Mouse (Mus musculus) macrophage (primary cell): ENCODE measurements around the gene Ushbp1. TPM values are rescaled to one million over a fixed set of nuclear protein-coding genes. Genes with fewer than 3 reads are reported as not detected.

Experiments
- H3K27ac ChIP-seq: fragments of 350-480 bp; formaldehyde crosslinking; 2 replicates; pipeline ENCODE4 v1.9.0; 2021
- H3K36me3 ChIP-seq: fragments of 350-480 bp; formaldehyde crosslinking; 2 replicates; pipeline ENCODE4 v1.9.0; 2021; ENCODE audit errors: inconsistent target
- H3K4me3 ChIP-seq: fragments of 350-480 bp; formaldehyde crosslinking; 2 replicates; pipeline ENCODE4 v1.9.0; 2021; ENCODE audit errors: inconsistent target
- H3K79me2 ChIP-seq: fragments of 350-480 bp; formaldehyde crosslinking; 2 replicates; pipeline ENCODE4 v1.9.0; 2021; ENCODE audit errors: inconsistent target
- WGBS: methylation state at CpG from one replicate; pipeline ENCODE4 v1.1.7; 2026; ENCODE audit warnings: inconsistent platforms; ENCODE audit not compliant: missing documents; 5-methylcytosine and 5-hydroxymethylcytosine counted together
- polyA plus RNA-seq: library from polyadenylated mRNA; stranded (reverse); fragments of 250-400 nt; gene quantifications from 3 replicates; pipeline ENCODE4 v1.2.4, GENCODE M21; 2018; ENCODE audit warnings: inconsistent platforms

Gene Ushbp1
- polyA plus RNA-seq, 1 experiment from 2014 or later, result not detected

- H3K79me2 ChIP-seq, result no peaks in the 10 kb centered on the region
- no peak overlapping the region for H3K27ac ChIP-seq
- H3K4me3 ChIP-seq, result no peak overlapping the region
- WGBS, result 94% methylated on average over 10 of the region's 12 CpGs
- no peaks in the 10 kb centered on the region for H3K36me3 ChIP-seq
These were observed 12.2 kb downstream of the Ushbp1 start for GRCm38 (mm10) chr8:71383396-71383795.

- WGBS, result 8% methylated on average over 54 of the region's 80 CpGs
- H3K27ac ChIP-seq, result no peak overlapping the region
- no peaks in the 10 kb centered on the region for H3K36me3 ChIP-seq
- H3K4me3 ChIP-seq, result peak overlapping the region; percentile 35
- H3K79me2 ChIP-seq, result no peaks in the 10 kb centered on the region
These were observed 13.3 kb downstream of the Ushbp1 start for GRCm38 (mm10) chr8:71381971-71382961.

DNA sequence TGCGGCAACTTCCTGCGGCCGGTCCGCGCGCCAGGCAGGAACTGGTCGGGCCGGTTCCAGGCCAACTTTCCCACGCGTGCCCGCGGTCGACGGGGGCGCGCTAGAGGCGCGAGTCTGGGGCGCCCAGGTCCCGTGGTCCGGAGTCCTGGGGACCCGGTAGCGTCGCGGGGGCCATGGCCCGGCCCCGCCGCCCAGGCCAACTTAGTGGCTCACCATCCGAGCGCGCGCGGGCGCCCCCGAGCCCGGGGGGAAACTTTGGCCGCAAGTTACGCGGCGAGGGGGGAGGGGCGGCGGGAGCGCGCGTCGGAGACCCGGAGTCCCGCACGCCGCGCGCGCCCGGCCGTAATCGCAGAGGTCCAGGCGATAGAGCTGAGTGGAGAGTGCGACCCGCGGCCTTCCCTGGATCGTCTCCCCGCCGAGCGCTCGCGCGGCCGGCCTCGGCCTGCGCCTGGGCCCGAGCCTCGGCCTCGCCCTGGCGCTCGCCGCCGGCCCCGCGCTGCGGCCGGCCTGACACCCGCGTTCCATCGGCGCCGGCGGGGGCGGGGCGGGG, 14.1 kb downstream of the Ushbp1 start, which contains the start of gene Nr2f6:
TSS of gene Nr2f6 (minus strand) at position 540 of the 550 bp plus-strand sequence.
- no peak within 1 kb of the TSS for H3K27ac ChIP-seq
- WGBS, result under 1% methylated on average over 52 of the region's 89 CpGs
- no peaks in the 10 kb centered on the region for H3K36me3 ChIP-seq
- no peaks in the 10 kb centered on the region for H3K79me2 ChIP-seq
- H3K4me3 ChIP-seq, result peak within 1 kb of the TSS; percentile 35

- Histone ChIP-seq H3K79me2 (no peaks in the 10 kb centered on the region), H3K27ac (no peak overlapping the region), H3K36me3 (no peaks in the 10 kb centered on the region), H3K4me3 (peak overlapping the region; percentile 12; the same call in 1 of the 2 replicates)
- 19% methylated on average over 69 of the region's 72 CpGs for WGBS
These were observed 15.1 kb downstream of the Ushbp1 start for GRCm38 (mm10) chr8:71380178-71381171.

DNA sequence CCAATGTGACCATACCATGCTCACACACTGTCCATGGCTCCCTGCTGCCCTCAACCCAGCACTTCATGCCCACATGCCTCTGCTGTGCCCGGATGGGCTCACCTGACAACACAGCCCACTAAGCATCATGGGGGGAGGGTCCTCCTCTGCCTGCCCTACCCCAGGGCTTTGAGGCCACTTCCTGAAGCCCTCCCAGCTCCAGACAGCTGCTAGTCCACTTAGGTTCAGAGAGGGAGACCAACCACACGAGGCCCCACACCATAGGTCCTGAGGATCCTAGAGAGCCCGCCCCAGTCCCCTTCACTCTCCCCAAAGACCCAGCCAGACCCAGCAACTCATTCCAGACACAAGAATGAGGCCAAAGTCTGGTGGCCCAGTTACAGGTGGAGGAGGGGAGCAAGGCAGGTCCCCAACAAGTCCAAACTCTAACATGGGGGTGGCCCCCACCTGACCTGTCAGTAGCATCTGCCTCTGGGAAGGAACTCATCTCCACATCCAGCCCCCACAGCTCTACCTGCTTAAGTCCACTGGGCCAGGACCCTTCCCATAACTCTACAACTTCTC, 16.0 kb downstream of the Ushbp1 start:
- no peaks in the 10 kb centered on the region for H3K79me2 ChIP-seq
- WGBS, result 94% methylated on average over 3 of the region's 3 CpGs
- H3K36me3 ChIP-seq, result no peaks in the 10 kb centered on the region
- H3K4me3 ChIP-seq, result no peak overlapping the region
- no peak overlapping the region for H3K27ac ChIP-seq

GRCm38 (mm10) chr8:71379008-71379407, 16.6 kb downstream of the Ushbp1 start:
- Histone ChIP-seq H3K79me2 (no peaks in the 10 kb centered on the region), H3K4me3 (no peak overlapping the region), H3K36me3 (no peaks in the 10 kb centered on the region), H3K27ac (no peak overlapping the region)
- WGBS, result 96% methylated on average over 4 of the region's 4 CpGs

DNA sequence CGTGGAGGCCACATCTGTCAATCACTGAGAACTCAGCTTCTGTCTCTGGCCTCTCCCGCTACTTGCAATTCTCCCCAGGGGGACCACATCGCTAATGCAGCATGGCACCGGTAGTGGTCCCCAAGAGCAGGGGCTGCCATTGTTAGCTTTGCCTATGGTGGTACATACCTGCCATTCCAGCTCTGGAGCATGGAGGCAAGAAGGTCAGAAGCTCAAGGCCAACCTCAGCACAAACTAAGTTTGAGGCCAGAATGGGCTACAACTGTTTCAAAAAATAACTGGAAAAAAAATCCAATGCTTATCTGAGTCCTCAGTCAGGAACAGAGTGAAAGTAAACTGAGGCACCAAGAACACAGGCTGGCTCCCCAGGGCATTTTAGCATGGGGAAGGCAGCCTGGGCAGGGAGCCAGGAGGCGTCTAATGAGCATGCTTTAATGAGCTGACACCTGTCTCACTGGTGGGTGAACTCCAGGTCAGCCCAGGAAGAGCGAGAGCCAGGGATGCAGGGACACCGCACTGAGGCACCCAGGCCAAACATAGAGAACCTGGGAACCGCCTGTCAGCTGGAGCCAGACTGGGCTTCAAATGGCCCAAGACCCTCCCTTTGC, 19.1 kb downstream of the Ushbp1 start:
- Histone ChIP-seq H3K36me3 (no peaks in the 10 kb centered on the region), H3K27ac (no peak overlapping the region), H3K4me3 (no peak overlapping the region), H3K79me2 (no peaks in the 10 kb centered on the region)
- WGBS, result 75% methylated on average over 8 of the region's 8 CpGs

GRCm38 (mm10) chr8:71375581-71376422, 19.8 kb downstream of the Ushbp1 start:
- H3K4me3 ChIP-seq, result no peak overlapping the region
- H3K36me3 ChIP-seq, result no peaks in the 10 kb centered on the region
- 21% methylated on average over 74 of the region's 74 CpGs for WGBS
- no peaks in the 10 kb centered on the region for H3K79me2 ChIP-seq
- no peak overlapping the region for H3K27ac ChIP-seq

- 89% methylated on average over 17 of the region's 17 CpGs for WGBS
- Histone ChIP-seq H3K79me2 (peaks cover 2% of the 10 kb centered on the region; the same call in 1 of the 2 replicates), H3K27ac (no peak overlapping the region), H3K36me3 (peaks cover 1% of the 10 kb centered on the region; the same call in 1 of the 2 replicates), H3K4me3 (no peak overlapping the region)
These were observed 20.9 kb downstream of the Ushbp1 start for GRCm38 (mm10) chr8:71374616-71375206.

GRCm38 (mm10) chr8:71373000-71373399, 22.6 kb downstream of the Ushbp1 start:
- Histone ChIP-seq H3K27ac (no peak overlapping the region), H3K36me3 (peaks cover 8% of the 10 kb centered on the region; the same call in 1 of the 2 replicates), H3K79me2 (peaks cover 13% of the 10 kb centered on the region; the same call in 1 of the 2 replicates), H3K4me3 (no peak overlapping the region)
- WGBS, result 100% methylated on average over 3 of the region's 3 CpGs

DNA sequence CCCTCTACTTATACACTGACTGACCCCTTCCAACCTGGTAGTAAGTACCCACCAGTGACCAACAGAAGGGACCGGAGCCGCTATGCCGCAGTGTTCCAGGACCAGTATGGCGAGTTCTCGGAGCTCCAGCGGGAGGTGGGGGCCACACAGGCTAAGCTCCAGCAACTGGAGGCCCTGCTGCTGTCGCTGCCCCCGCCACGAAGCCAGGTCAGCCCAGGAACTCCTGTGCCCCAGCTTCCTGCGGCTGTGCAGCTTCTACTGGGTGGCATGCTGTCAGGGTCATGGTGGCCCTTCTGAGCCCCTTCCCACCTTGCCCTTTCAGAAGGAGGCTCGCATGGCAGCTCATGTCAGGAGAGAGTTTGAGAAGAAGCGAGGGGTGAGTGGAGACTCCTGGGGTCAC, 23.2 kb downstream of the Ushbp1 start:
- Histone ChIP-seq H3K27ac (no peak overlapping the region), H3K4me3 (no peak overlapping the region), H3K36me3 (peaks cover 8% of the 10 kb centered on the region; the same call in 1 of the 2 replicates), H3K79me2 (peaks cover 13% of the 10 kb centered on the region; the same call in 1 of the 2 replicates)
- 97% methylated on average over 10 of the region's 12 CpGs for WGBS

GRCm38 (mm10) chr8:71371236-71371848, 24.3 kb downstream of the Ushbp1 start, which contains the start of gene Ocel1:
Gene Ocel1 (plus strand): TSS chr8:71371298.
- under 1% methylated on average over 65 of the region's 68 CpGs for WGBS
- peaks cover 13% of the 10 kb centered on the region; the same call in 1 of the 2 replicates for H3K79me2 ChIP-seq
- H3K4me3 ChIP-seq, result peak within 1 kb of the TSS; percentile 29
- peaks cover 8% of the 10 kb centered on the region; the same call in 1 of the 2 replicates for H3K36me3 ChIP-seq
- H3K27ac ChIP-seq, result peak within 1 kb of the TSS; percentile 62
